Mouse (Mus musculus) left cerebral cortex, postnatal 25 days (tissue): Measurements from ENCODE around the gene Tmem86a. TPM values are rescaled to one million over a fixed set of nuclear protein-coding genes. Genes with fewer than 3 reads are reported as not detected.

Experiments used
- microRNA-seq, 2 experiments: library from miRNA; unstranded; fragments of <30 nt; microRNA quantifications; one replicate each; pipeline ENCODE4 v1.2.0; 2022
- total RNA-seq, 2 experiments: library from RNA; stranded (reverse); gene quantifications; 2 replicates each; pipeline ENCODE4 v1.2.3; 2021

Gene Tmem86a
- total RNA-seq, 2 experiments from 2014 or later, result 16.4 to 19.4 TPM

Small RNA genes lying within 50 kb of the gene (microRNA-seq; reads per million reads assigned to microRNA genes)
- 5.4 to 6.7 reads per million in 2 experiments for gene Mir7056

Other genes starting within 250 kb of the Tmem86a start
- 100 to 1,000 TPM; 395 to 440 TPM for gene Ldha, start 209.1 kb upstream of the Tmem86a start, total RNA-seq
- not detected for gene Ldhc, start 189.4 kb upstream of the Tmem86a start, total RNA-seq
- gene Tsg101, start 130.6 kb upstream of the Tmem86a start, total RNA-seq, result 10 to 100 TPM; 75.5 to 81.1 TPM
- 10 to 100 TPM; 10.2 to 13.3 TPM for gene Uevld, start 92.1 kb upstream of the Tmem86a start, total RNA-seq
- not detected for gene Gm9999, start 67.0 kb upstream of the Tmem86a start, total RNA-seq
- 10 to 100 TPM; 13.8 to 13.9 TPM for gene Spty2d1, start 42.2 kb upstream of the Tmem86a start, total RNA-seq
- 100 to 1,000 TPM; 150 to 173 TPM for gene Ptpn5, start 83.1 kb downstream of the Tmem86a start, total RNA-seq
- not detected for gene Mrgpra6, start 154.3 kb downstream of the Tmem86a start, total RNA-seq
- gene Mrgpra9, start 202.2 kb downstream of the Tmem86a start, total RNA-seq, result not detected